Mouse (Mus musculus): ENCODE measurements at regions not wholly inside any gene's neighbourhood (a gene's known extent, or its start where the extent isn't known, plus 50 kb on each side); places are given as distances from the start of the nearest gene placed in this dataset.

GRCm38 (mm10) chr3:3014978-3015377 lies 2735.6 kb upstream of the Gm8797 start:
- no peaks in the 10 kb centered on the region for H3K27me3 ChIP-seq (ENCODE audit: control insufficient read depth, insufficient read depth, low read length)
- no peak overlapping the region for H3K4me3 ChIP-seq (ENCODE audit: insufficient read depth, low read depth, low read length)
- no peaks in the 10 kb centered on the region for H3K4me1 ChIP-seq (ENCODE audit: control insufficient read depth, insufficient read depth, low read length)
- H3K27ac ChIP-seq (replicated peaks; ENCODE audit: insufficient read depth, low read depth, low read length), result no peak overlapping the region
- H3K79me2 ChIP-seq (ENCODE audit: control insufficient read depth, insufficient read depth, low read length), result no peaks in the 10 kb centered on the region
- no peak for DNase-seq (ENCODE audit: extremely low read depth, low read depth, low spot score)
- H3K36me3 ChIP-seq (ENCODE audit: control insufficient read depth, insufficient read depth, low read length), result no peaks in the 10 kb centered on the region
- H3K9ac ChIP-seq (ENCODE audit: low read depth, low read length), result no peak overlapping the region
- no peak for TF ChIP-seq POLR2A (IDR thresholded peaks at IDR 0.05; ENCODE audit: extremely low read depth, insufficient read depth, low read length)
- TF ChIP-seq CTCF (IDR thresholded peaks at IDR 0.05; ENCODE audit: low read depth, low read length), result no peak

- Histone ChIP-seq H3K9ac (ENCODE audit: low read depth, low read length) (no peak overlapping the region), H3K79me2 (ENCODE audit: control insufficient read depth, insufficient read depth, low read length) (no peaks in the 10 kb centered on the region), H3K4me3 (ENCODE audit: insufficient read depth, low read depth, low read length) (no peak overlapping the region), H3K27ac (replicated peaks; ENCODE audit: insufficient read depth, low read depth, low read length) (no peak overlapping the region), H3K27me3 (ENCODE audit: control insufficient read depth, insufficient read depth, low read length) (no peaks in the 10 kb centered on the region), H3K36me3 (ENCODE audit: control insufficient read depth, insufficient read depth, low read length) (no peaks in the 10 kb centered on the region), H3K4me1 (ENCODE audit: control insufficient read depth, insufficient read depth, low read length) (no peaks in the 10 kb centered on the region)
- TF ChIP-seq POLR2A (IDR thresholded peaks at IDR 0.05; ENCODE audit: extremely low read depth, insufficient read depth, low read length) (no peak), CTCF (IDR thresholded peaks at IDR 0.05; ENCODE audit: low read depth, low read length) (no peak)
- 90% methylated on average over 1 of the region's 1 CpGs for WGBS
- DNase-seq (ENCODE audit: extremely low read depth, low read depth, low spot score), result no peak
These were observed 2734.0 kb upstream of the Gm8797 start for GRCm38 (mm10) chr3:3016572-3016971.

GRCm38 (mm10) chr3:3032793-3033192 lies 2717.8 kb upstream of the Gm8797 start:
- H3K79me2 ChIP-seq (ENCODE audit: control insufficient read depth, insufficient read depth, low read length), result no peaks in the 10 kb centered on the region
- TF ChIP-seq POLR2A (IDR thresholded peaks at IDR 0.05; ENCODE audit: extremely low read depth, insufficient read depth, low read length) (no peak), CTCF (IDR thresholded peaks at IDR 0.05; ENCODE audit: low read depth, low read length) (no peak)
- no peak for DNase-seq (ENCODE audit: extremely low read depth, low read depth, low spot score)
- no peaks in the 10 kb centered on the region for H3K27me3 ChIP-seq (ENCODE audit: control insufficient read depth, insufficient read depth, low read length)
- no peak overlapping the region for H3K27ac ChIP-seq (replicated peaks; ENCODE audit: insufficient read depth, low read depth, low read length)
- no peak overlapping the region for H3K4me3 ChIP-seq (ENCODE audit: insufficient read depth, low read depth, low read length)
- H3K9ac ChIP-seq (ENCODE audit: low read depth, low read length), result no peak overlapping the region
- H3K36me3 ChIP-seq (ENCODE audit: control insufficient read depth, insufficient read depth, low read length), result no peaks in the 10 kb centered on the region
- WGBS, result 86% methylated on average over 2 of the region's 2 CpGs
- no peaks in the 10 kb centered on the region for H3K4me1 ChIP-seq (ENCODE audit: control insufficient read depth, insufficient read depth, low read length)
